Mouse (Mus musculus) thymus, adult 2 months (tissue): Measurements from ENCODE around the gene Ska3. TPM values are rescaled to one million over a fixed set of nuclear protein-coding genes. Genes with fewer than 3 reads are reported as not detected.

Experiments used
- DNase-seq: peaks from one replicate; pipeline ENCODE4 v3.0.0; 2021
- H3K27ac ChIP-seq: fragments of 200-500 bp; 2 replicates; pipeline ENCODE4 v1.5.1; 2012; ENCODE audit warnings: low read length, control low read depth; ENCODE audit not compliant: control insufficient read depth, insufficient read depth
- H3K27me3 ChIP-seq: fragments of 200-500 bp; 2 replicates; pipeline ENCODE4 v1.6.1; 2012; ENCODE audit warnings: mild to moderate bottlenecking, low read length, moderate library complexity, mixed read lengths; ENCODE audit not compliant: control insufficient read depth, insufficient read depth
- H3K36me3 ChIP-seq: fragments of 200-500 bp; 2 replicates; pipeline ENCODE4 v1.6.1; 2012; ENCODE audit warnings: mild to moderate bottlenecking, low read length, moderate library complexity; ENCODE audit not compliant: control insufficient read depth, insufficient read depth
- H3K4me1 ChIP-seq: fragments of 200-500 bp; replicated peaks from 2 replicates; pipeline ENCODE4 v1.6.1; 2012; ENCODE audit warnings: low read length; ENCODE audit not compliant: control insufficient read depth, insufficient read depth
- H3K4me3 ChIP-seq: fragments of 200-500 bp; 2 replicates; pipeline ENCODE4 v1.5.1; 2012; ENCODE audit warnings: mild to moderate bottlenecking, low read length, control low read depth, moderate library complexity; ENCODE audit not compliant: control insufficient read depth, insufficient read depth
- CTCF ChIP-seq: fragments of 200-500 bp; IDR thresholded peaks from 2 replicates; pipeline ENCODE4 v1.5.1; 2012; ENCODE audit warnings: mild to moderate bottlenecking, control low read depth, low read length, moderate library complexity, borderline replicate concordance; ENCODE audit not compliant: control insufficient read depth, poor library complexity, insufficient read depth; ENCODE audit errors: extremely low read depth
- POLR2A ChIP-seq: fragments of 200-500 bp; IDR thresholded peaks from 2 replicates; pipeline ENCODE4 v1.6.1; 2012; ENCODE audit warnings: mild to moderate bottlenecking, low read length, control low read depth, moderate library complexity; ENCODE audit not compliant: control insufficient read depth, poor library complexity, insufficient read depth; ENCODE audit errors: extremely low read depth
- WGBS: fragments of 180-500 bp; shearing (Covaris S2); methylation state at CpG from one replicate; pipeline ENCODE4 v1.1.7; 2018; 5-methylcytosine and 5-hydroxymethylcytosine counted together
- polyA plus RNA-seq: library from polyadenylated mRNA; depleted of rRNA; stranded (reverse); fragments of >200 nt; gene quantifications from 2 replicates; pipeline ENCODE4 v1.2.3, GENCODE M21; 2012

Gene Ska3
- polyA plus RNA-seq, 1 experiment: 5.9 TPM

DNA sequence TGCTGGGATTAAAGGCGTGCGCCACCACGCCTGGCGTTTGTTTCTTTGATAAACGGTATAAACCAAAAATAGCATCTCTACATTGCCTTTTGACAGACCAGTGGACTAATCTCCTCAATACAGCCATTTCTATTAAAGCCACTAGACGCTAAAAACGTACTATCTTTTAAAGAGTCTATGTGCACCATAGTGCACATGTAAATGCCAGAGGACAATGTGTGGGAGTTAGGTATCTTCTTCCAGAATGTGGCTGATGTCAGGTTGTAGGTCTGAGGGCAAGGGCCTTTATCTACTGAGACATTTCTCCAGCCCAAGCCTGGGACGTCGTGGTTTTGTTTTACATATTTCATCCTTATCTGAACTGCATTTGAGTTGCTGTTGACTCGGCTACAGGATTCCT, 9.2 kb upstream of the Ska3 start:
- no peaks in the 10 kb centered on the region for H3K27me3 ChIP-seq
- H3K36me3 ChIP-seq: peaks cover 31% of the 10 kb centered on the region
- H3K4me1 ChIP-seq: no peaks in the 10 kb centered on the region
- no peak overlapping the region for H3K4me3 ChIP-seq
- WGBS: 94% methylated on average over 10 of the region's 10 CpGs
- DNase-seq: no peak
- TF ChIP-seq CTCF (no peak), POLR2A (no peak)
- H3K27ac ChIP-seq: no peak overlapping the region

DNA sequence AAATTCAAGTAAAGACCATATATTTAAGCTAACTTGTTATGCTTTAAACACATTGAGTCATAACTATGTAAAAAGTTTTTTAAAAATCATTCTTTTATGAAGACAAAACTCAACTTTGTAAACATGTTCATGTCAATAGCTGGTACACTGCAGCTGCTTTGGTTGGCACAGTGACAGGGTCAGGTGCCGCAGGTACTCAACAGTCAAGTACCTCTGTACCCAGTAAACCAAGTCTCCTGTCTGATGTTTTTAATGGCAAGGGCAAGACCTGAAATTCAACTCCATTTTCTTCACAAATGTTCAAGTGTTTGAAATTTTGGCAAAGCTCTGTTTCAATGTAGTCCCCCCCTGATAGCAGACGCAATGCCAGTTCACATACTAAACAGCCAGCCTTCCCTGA, 7.5 kb upstream of the Ska3 start:
- H3K36me3 ChIP-seq: peaks cover 21% of the 10 kb centered on the region
- H3K27me3 ChIP-seq: no peaks in the 10 kb centered on the region
- TF ChIP-seq POLR2A: no peak
- TF ChIP-seq CTCF: no peak
- DNase-seq: no peak
- no peaks in the 10 kb centered on the region for H3K4me1 ChIP-seq
- 97% methylated on average over 2 of the region's 2 CpGs for WGBS
- no peak overlapping the region for H3K27ac ChIP-seq
- no peak overlapping the region for H3K4me3 ChIP-seq

DNA sequence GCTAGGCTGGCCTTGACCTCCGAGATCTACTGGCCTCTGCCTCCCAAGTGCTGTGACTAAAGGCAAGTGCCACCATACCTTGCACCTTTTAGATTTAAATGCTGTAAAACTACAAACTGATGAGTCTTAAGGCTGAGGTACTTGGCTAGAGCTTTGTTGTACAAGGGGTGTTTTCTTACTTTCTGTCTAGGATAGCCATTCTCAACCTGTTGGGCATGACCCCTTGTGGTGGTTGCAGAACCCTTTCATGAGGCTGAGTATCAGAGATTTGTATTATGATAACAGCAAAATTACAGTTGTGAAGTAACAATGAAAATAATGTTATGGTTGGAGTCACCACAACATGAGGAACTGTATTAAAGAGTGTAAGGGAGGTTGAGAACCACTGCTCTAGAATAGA, 1.3 kb upstream of the Ska3 start:
- TF ChIP-seq POLR2A: no peak
- TF ChIP-seq CTCF: no peak
- Histone ChIP-seq H3K27me3 (no peaks in the 10 kb centered on the region), H3K36me3 (no peaks in the 10 kb centered on the region), H3K4me1 (peaks cover 2% of the 10 kb centered on the region), H3K27ac (no peak overlapping the region), H3K4me3 (no peak overlapping the region)
- WGBS: 68% methylated on average over 1 of the region's 1 CpGs
- no peak for DNase-seq

DNA sequence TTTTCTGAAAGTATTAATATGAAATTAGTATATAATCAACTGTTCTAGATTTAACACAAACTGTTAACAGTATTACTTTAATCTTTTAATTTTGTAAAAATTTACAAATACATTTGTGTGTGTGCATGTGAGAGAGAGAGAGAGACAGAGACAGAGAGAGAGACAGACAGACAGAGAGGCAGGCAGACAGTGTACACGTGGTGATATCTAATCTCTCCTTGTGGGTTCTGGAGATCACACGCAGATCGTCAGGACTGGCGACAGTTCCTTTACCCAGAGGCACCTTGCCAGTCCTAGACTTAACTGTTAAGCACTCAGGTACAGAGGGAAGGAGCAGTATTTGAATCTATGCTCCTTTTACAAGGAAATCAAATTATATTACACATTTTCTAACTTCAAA, 5.1 kb downstream of the Ska3 start:
- TF ChIP-seq POLR2A: no peak
- no peak for TF ChIP-seq CTCF
- WGBS: 43% methylated on average over 4 of the region's 4 CpGs
- Histone ChIP-seq H3K36me3 (peaks cover 24% of the 10 kb centered on the region), H3K4me1 (no peaks in the 10 kb centered on the region; the same call in 1 of the 2 replicates), H3K4me3 (no peak overlapping the region), H3K27me3 (no peaks in the 10 kb centered on the region), H3K27ac (no peak overlapping the region)
- DNase-seq: no peak

GRCm38 (mm10) chr14:57811844-57812243, 14.1 kb downstream of the Ska3 start:
- no peaks in the 10 kb centered on the region; the same call in 1 of the 2 replicates for H3K4me1 ChIP-seq

DNA sequence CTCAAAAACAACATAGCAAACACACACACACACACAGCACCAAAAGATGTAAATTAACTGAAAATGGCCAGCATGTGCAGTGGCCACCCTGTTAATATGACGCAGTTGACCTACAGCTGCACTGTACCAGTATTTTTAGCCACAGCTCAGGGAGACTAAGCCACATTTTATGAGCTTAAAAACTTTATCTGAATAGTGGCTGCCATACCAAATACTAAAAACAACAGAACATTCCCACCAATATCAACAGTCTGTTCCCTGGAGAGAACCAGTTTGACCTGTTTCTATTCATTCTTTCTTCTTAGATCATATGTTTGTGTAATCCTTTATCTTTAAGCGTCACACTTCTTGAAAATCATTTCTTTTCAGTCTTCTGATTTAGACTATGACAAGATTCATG, 15.1 kb downstream of the Ska3 start:
- H3K27me3 ChIP-seq: no peaks in the 10 kb centered on the region
- TF ChIP-seq POLR2A: no peak
- no peak for TF ChIP-seq CTCF
- H3K36me3 ChIP-seq: peaks cover 31% of the 10 kb centered on the region
- no peak for DNase-seq
- WGBS: 98% methylated on average over 2 of the region's 2 CpGs
- H3K27ac ChIP-seq: no peak overlapping the region
- H3K4me1 ChIP-seq: no peaks in the 10 kb centered on the region; the same call in 1 of the 2 replicates
- H3K4me3 ChIP-seq: no peak overlapping the region

More at GRCm38 (mm10) chr14:57811844-57812243, 14.1 kb downstream of the Ska3 start:
- H3K4me3 ChIP-seq: no peak overlapping the region
- WGBS: 96% methylated on average over 5 of the region's 5 CpGs
- no peak for TF ChIP-seq POLR2A
- no peak for TF ChIP-seq CTCF
- H3K27me3 ChIP-seq: no peaks in the 10 kb centered on the region
- no peak for DNase-seq
- H3K36me3 ChIP-seq: peaks cover 27% of the 10 kb centered on the region
- H3K27ac ChIP-seq: no peak overlapping the region

DNA sequence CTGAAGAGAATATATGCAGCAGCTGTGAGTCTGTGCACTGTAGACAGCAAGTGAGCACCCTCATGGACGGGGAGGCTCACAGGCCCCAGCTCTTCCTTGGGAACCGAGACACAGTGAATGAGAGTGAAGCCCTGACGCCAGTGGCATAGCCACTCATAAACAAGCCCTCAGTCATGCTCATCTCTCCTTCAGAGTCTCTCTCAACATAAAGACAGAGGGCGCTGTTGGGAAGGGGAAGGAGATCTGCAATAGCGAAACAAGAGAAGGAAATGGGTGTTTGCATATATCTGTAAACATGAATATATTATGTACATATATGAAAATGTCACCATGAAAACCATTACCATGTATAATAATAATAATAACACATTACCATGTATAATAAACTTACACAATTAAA, 17.4 kb downstream of the Ska3 start:
- Histone ChIP-seq H3K36me3 (peaks cover 50% of the 10 kb centered on the region), H3K4me1 (no peaks in the 10 kb centered on the region; the same call in 1 of the 2 replicates), H3K27me3 (no peaks in the 10 kb centered on the region), H3K27ac (no peak overlapping the region), H3K4me3 (no peak overlapping the region)
- DNase-seq: peak; percentile 50
- WGBS: 65% methylated on average over 5 of the region's 5 CpGs
- TF ChIP-seq CTCF: no peak
- TF ChIP-seq POLR2A: no peak
